Mouse (Mus musculus): Measurements from ENCODE around the gene Nhlrc1.

DNA sequence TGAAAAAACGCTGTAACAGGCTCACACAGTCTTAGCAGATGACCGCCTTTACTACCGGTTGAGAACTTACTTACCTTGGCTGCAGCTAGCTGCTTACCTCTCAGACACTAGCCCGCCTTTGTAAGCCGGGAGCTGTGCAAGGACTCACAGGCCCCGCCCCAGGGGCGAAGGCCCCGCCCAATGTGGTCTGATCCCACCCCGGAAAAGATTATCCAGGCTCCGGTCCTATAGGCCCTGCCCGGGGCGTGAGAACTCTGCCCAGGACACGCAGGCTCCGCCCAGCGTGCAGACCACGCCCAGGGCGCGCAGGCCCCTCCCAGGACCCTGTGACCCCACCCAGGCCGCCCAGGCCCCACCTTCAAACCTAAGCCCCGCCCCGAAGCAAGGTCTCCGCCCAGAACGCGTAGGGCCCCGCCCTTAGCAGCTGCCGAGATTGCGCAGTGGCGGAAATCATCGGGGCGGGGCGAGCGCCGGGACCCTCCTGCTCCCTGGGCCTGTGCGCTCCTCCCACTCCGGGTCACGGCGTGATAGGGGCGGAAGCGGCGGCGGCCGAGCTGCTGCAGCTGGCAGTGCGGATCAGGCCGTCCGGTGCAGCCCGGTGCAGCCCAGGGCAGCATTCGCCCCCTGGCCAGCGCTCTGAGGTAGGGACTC is 28.5 kb upstream of the Nhlrc1 start, which contains the start of gene Kdm1b:
- no peak for TF ChIP-seq MYC (IDR thresholded peaks at IDR 0.05; ENCODE audit: low read depth, low read length)
- no peak for TF ChIP-seq ZC3H11A (IDR thresholded peaks at IDR 0.05; ENCODE audit: low read depth, low read length)

Measured in MEL (cell line).